Mouse (Mus musculus): ENCODE data around the gene Gm3149. TPM values are rescaled to one million over a fixed set of nuclear protein-coding genes. Genes with fewer than 3 reads are reported as not detected.

The Gm3149 gene
- not detected in 2 replicates for polyA plus RNA-seq (2012; rRNA removed)

DNA sequence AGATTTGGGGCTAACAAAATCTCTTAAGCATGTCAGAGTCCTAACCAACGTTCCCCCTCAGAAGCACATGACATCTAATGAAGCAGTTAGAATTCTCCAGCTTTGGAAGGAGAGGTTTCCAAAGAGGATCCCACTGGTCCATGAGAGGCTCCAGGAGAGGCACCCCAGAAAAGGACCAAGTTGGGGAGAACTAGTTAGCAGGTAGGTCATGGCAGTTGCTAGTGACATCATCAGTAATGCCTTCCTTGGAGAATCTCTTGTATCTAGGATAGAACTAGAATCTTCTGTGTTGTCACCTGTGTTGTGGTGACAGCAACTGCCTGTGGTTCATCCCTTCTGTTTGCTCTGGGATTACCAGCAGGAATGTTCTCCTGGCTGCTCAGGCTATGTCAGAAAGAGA, at the start of gene Gm3149:
Gene Gm3149, plus strand, starts transcription at position 301 of the 400 bp plus-strand sequence.

DNA sequence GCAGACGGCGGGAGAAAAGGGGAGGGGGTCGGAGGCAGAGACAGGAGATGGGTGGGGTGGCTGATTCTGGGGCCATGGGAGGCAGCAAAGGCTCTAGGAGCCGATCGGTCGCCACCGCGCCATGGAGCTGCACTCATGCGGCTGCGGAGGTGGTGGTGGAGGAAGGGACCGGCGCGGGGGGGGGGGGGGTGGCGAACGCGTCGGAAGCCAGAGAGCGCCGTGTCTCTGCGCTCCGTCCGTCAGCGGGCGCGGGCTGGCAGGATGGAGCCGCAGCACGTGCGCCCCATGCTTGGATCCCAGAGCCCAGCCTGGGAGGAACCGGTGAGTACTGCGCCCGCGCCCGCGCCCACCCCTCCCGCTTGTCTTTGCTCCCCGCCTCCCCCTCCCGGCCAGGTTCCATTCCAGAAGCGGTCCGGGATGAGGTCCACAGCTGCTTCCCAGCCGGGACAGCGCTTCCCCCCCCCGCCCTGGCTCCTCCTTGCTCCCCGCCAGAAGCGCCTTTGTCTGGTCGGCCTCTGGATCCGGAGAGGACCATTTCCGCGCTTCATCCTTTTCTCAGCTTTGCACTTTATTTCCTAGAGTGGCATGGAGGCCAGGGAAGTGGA, 17.5 kb downstream of the Gm3149 start, which contains the start of gene 2610042L04Rik:
Gene 2610042L04Rik, plus strand, starts transcription at position 288 of the 605 bp plus-strand sequence.

Other genes with a start within 250 kb of the Gm3149 start
- gene Gm3115, start 233.2 kb upstream of the Gm3149 start, polyA plus RNA-seq (2012; rRNA removed), result not detected in 2 replicates
- gene Gm8108, start 206.8 kb upstream of the Gm3149 start, polyA plus RNA-seq (2012; rRNA removed), result 0.01 TPM in 1 of 2 replicates, not detected in the other
- gene Gm3127, start 152.3 kb upstream of the Gm3149 start, polyA plus RNA-seq (2012; rRNA removed), result not detected in 2 replicates
- not detected in 2 replicates for gene Gm2974, start 134.7 kb upstream of the Gm3149 start, polyA plus RNA-seq (2012; rRNA removed)
- not detected in 2 replicates for gene Gm3138, start 67.7 kb upstream of the Gm3149 start, polyA plus RNA-seq (2012; rRNA removed)
- gene 2610042L04Rik, start 17.5 kb downstream of the Gm3149 start, polyA plus RNA-seq (2012; rRNA removed), result not detected in 2 replicates
- gene Gm3159, start 80.2 kb downstream of the Gm3149 start, polyA plus RNA-seq (2012; rRNA removed), result not detected in 2 replicates
- gene Gm3164, start 98.2 kb downstream of the Gm3149 start, polyA plus RNA-seq (2012; rRNA removed), result not detected in 2 replicates
- gene Gm3173, start 113.7 kb downstream of the Gm3149 start, polyA plus RNA-seq (2012; rRNA removed), result not detected in 2 replicates
- not detected in 2 replicates for gene Gm3182, start 164.5 kb downstream of the Gm3149 start, polyA plus RNA-seq (2012; rRNA removed)
- gene Gm3047, start 238.1 kb downstream of the Gm3149 start, polyA plus RNA-seq (2012; rRNA removed), result not detected in 2 replicates